Mouse (Mus musculus) CD4-positive, CD25-positive, alpha-beta regulatory T cell, adult 4 months (primary cell): ENCODE results near the gene Slf2. TPM values are rescaled to one million over a fixed set of nuclear protein-coding genes. Genes with fewer than 3 reads are reported as not detected.

Experiments
- ATAC-seq: one replicate; pipeline ENCODE4 v1.8.0; 2017
- polyA plus RNA-seq, 2 experiments: library from polyadenylated mRNA; unstranded; fragments of 100-300 nt; shearing (Covaris generic); gene quantifications; one replicate each; pipeline ENCODE4 v1.2.1; 2017

Gene Slf2
- polyA plus RNA-seq, 2 experiments from 2014 or later: 24.7 to 28.4 TPM

DNA sequence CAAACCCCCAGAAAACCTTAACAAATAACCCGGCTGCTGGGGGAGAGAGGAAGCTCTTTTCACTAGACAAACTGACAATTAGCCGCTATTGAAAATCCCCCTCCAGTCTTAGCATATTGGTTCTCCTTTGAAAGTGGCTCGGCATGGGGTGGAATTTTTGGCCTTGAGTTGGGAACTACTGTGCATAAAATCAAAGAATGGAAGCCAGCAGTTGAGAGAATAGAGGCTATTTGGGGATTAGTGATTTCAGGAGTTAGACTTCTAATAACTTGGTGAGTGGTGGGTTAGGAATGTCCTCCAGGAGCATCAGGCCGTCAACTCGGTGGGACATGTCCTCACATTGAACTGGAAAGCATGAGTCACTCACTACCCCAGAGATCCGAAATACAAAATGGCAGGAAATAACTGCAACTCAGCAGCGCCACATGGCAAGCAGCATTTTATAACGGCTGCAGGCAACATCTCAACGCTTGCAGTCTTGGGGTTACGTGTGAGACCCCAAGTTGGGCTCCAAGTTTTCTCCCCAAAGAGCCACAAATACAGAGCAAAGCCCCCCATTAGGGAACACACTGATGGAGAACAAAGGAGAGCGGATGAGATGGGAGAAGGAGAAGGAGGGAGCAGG lies 22.0 kb upstream of the Slf2 start:
- ATAC-seq: no peak

DNA sequence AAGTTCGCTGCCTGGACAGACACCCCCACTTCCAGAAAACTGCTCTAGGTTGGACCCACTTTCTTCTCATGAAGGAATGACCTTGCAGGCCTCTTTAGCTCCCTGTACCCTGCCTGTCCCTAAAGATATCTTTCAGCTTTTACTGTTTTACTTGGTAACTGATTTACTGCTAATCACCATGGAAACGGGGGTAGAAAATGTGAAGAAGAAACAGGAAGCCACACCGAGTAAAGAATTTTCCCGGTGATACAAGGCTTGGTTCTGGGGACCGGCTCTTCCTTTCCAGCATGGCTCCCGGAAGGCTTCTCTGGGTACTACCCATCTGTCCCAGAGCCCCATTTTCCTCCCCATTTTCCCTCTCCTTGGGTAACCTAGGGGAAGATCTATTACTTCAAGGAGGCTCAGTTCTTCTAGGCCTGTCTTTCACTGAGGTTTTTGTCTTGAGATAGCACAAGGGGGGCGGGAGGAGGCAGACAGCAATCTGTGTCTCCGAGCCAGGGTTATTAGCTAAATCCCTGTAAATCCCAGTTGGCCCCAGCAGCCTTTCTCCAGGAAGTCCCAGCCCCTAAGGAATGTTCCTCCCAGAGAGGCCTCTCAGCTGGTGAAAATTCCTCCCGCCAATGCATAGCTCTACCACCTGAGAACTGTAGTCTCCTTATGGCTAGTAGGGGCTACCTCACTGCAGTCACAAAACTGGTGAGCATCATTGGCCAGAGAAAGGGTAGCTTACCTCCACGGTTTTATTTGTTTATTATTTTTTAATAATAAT lies 16.3 kb upstream of the Slf2 start:
- no peak for ATAC-seq

DNA sequence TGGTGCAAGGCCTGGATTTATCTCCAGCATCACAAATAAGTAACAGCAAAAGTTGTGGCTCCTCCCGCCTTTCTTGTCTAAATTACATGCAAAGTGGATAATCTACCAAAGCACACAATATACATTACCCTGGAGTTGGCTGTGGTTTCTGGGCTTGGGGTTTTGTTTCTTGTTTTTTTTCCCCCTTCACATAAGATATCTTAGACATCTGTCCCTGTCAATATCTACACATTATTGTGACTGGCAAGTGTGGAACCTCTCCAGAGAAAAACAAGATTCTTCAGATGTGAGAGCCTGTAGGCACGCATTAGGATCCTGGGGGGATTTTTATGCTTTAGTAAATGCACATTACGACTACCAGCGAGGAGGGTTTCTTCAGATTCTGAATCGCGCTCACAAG lies 12.8 kb upstream of the Slf2 start:
- ATAC-seq: no peak

DNA sequence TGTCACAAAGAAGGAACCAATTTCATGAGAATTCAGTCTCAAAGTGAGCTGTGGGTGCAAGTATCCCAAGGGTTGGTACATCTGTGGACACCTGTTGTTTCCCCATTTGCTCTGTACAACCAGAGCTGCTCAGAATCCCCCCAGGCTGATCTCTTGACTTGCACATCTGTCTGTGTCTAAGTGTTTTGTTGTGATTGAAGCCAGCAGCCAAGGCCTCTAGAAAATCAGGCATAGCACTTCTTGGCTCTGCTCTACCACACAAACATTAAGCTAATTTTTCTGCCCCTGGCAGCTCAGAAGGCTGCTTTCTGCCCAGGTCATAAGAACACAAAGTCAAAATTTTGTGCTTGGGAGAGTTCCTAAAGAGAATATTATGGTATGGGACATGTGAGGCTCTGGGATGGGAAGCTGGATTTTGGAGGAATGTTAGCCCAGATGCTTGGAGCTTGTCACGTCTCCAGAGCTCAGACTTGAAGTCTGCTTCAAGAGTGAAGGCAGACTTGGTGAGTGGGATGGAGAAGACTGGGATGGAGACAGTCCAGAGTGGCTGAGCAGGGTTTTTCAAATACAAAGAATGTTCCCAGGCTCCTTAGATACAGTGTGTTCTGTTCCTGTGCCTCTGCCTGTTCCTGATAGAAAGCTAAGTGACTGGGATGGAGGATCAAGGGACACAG lies 9.3 kb upstream of the Slf2 start:
- no peak for ATAC-seq

DNA sequence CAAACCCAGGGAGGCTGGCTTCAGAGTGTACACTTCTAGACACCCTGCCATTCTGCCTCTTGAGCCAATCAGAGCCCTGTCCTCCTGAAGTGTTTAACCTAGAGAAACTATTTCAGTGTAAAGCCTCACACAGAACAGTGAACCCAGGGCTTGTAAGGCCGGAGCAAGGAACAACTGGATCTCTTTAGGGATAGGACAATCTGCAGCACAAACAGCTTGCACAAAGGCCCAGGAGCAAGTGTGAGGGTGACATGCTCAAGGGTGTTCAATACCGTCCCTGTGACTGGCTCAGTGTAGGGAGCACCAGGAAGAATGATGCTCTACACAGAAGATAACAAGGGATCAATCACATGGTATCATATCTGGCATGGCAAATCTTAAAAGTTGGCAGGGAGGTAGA lies 8.4 kb upstream of the Slf2 start:
- ATAC-seq: no peak

DNA sequence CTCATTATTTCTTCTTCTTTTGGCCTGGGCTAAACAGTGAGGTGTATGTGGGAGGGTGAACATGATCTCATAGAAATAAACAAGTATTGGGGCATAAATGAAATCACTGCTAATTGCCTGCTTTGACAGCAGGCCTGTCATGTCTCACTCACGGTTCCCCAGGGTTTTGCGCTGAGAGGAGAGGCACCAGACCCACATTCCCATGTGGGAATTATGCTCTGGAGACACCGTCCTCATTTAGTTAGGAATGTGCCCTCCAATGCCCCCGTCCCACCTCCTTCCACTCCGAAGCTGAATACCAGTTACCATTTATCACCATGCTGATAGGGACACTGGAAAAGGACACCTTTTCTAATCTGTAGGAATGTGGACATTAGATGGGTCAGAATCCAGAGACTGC lies 6.3 kb upstream of the Slf2 start:
- ATAC-seq: no peak

DNA sequence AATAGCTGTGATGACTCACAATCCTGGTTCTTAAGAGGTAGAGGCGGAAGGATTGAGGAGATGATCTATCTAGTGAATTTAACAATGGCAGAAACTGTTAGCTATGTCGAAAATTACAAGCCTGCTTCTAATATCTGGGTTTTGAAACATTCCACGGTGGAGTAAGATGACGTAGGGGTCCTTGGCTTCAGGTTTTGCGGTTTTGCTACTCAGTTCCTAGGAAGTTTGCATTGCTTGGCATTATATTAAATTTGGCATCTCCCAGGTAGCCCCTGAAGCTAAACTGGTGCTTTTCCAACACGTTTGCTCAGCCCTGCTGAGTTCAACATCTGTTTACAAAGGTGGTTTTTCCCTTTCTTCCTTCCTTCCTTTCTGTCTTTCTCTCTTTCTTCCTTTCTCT lies 4.2 kb upstream of the Slf2 start:
- ATAC-seq: no peak

DNA sequence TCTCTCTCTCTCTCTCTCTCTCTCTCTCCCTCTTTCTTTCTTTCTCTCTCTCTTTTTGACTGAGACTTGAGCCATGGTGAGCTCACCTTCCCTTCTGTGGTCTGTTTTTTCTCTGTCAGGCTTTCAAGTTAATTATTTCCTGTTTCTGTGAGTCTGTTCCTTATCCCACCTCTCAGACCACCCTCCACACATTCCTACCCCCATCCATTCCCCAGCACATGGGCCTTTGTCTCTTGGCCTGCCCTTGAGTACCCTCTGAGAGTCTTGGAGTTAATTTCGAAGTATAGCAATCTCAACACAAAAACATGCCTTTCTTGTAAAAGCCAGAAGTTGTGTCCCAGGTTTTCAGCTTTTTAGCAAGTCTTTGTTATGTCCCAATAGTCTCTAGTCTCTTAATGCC lies 3.7 kb upstream of the Slf2 start:
- no peak for ATAC-seq

DNA sequence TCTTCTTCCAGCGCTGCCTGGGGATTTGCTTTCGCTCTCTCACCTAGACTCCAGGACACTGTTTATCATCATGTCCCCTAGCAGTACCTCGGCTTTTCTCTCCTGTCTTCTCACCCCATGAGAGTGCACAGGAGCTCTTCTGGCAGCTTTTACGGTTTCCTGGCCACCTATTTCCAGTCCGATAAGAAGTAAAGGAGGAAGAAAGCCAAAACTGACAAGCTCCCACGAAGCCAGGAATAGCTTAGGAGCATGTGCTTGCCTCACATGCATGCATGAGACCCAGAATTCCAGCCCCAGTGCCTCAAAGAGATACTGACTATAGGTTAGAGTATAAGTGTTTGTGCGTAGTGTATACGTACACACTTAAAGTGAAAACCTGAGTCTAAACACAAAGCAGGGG lies 2.8 kb upstream of the Slf2 start:
- ATAC-seq: no peak

DNA sequence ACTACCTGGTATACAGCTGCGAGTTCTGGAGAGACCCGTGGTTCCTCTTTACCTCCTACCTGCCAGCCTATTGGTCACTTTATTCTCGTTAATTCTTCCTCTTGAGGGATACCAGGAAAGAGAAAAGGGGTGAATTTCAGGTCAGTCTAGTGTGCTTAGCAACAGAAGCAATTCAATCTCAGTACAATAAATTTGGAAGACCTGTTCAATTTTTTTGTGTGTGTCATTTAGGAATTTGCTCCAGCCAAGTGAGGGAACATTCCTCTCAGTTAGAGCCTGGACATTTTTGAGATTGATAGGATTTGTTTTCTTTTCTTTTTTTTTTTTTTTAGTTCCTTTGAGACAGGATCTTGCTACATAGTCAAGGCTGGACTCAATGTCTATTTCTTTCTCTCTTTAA lies 1.7 kb upstream of the Slf2 start:
- ATAC-seq: no peak

DNA sequence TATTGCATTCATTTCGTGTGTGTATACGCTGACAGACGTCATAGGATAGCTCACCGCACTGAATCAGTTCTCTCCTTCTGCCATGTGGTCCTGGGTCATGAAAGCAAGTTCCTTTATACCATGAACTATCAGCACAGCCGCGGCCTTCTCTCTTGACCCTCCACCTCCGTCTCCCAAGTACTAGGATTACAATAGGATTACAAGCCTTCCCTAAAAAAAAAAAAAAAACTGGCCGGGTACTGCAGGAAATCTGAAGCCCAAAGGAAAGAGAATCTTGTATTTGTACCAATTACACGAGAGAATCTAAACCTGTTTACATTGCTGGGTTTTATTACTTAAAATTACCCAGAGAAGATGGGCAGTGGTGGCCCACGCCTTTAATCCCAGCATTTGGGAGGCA lies 1.3 kb upstream of the Slf2 start:
- ATAC-seq: no peak

DNA sequence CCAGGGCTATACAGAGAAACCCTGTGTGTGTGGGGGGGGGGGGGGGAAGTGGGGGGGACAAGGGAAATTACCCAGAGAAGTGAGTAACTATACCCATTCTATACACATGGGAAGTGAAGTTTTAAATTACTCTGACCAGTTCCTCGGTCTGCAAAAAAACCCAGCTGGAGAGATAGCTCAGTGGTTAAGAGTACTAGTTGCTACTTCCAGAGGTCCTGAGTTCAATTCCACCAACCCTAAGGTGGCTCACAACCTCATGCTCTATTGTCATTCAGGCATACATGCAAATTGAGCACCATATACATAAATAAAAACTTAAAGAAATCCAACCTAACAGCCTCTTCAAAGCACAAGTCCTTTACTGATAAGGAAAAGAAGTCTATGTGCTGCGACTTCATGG lies 829 bp upstream of the Slf2 start:
- ATAC-seq: no peak

DNA sequence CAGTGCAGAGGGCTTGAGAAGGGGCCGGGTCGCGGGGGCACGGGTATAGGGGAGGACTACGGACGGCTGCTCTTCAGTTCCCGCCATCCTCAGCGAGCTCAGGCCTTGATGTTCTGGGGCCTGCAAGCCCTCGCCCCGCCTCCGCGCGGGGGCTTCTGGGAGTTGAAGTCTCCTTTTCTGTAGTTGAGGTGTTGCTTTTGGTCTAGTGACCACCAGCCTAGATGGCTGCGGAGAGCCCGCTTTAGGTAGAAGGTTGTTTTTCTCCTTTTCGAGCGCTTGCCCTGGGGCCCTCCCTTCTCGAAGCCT lies 456 bp downstream of the Slf2 start:
- peak; percentile 67 for ATAC-seq

DNA sequence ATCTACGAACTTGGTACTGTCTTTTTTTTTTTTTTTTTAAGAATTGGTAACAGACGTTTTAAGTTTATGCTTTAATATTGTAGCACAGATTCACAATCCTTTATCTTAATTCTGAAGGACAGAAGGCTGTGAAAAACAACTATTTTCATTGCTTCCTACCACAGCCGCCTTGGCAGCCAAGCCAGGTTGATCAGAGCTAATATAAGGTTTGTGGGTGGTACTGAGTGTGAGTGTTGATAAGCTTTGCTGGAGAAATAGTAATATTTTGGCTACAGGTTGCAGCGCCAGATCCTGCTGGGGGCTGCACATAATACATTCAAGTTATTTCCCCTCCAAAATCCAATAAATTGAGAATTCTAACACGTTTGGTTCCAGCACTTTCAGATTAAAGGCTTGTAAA lies 1.1 kb downstream of the Slf2 start:
- ATAC-seq: no peak

DNA sequence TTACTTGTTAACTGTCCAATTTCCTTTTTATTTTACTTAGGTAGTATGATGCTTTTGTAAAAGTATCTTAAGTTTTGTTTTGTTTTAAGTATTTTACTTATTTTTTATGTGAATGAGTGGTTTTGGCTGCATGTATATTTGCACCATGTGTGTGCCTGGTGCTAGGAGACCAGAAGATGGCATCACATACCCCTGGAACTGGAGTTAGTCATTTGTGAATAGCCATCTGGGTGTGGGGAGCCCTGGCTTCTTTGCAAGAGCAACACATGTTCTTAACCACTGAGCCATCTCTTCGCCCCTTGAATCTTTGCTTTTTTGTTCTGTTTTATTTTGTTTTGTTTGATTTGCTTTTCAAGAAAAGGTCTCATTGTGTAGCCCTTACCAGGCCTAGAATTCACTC lies 2.2 kb downstream of the Slf2 start:
- no peak for ATAC-seq

DNA sequence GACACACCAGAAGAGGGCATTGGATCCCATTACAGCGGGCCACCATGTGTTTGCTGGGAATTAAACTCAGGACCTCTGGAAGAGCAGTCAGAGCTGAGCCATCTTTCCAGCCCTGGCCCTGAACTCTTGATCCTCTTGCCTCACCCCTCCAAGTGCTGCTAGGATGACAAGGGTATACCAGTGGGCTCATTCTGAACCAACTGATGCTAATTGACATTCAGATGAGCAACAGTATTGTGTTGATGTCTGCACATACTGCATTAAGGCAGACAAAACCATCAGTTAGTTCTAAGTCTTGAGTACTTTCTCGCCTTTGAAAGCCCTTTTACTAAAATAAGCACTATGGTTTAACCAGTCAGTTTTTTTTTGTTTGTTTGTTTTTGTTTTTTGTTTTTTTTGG lies 28.7 kb downstream of the Slf2 start:
- no peak for ATAC-seq

DNA sequence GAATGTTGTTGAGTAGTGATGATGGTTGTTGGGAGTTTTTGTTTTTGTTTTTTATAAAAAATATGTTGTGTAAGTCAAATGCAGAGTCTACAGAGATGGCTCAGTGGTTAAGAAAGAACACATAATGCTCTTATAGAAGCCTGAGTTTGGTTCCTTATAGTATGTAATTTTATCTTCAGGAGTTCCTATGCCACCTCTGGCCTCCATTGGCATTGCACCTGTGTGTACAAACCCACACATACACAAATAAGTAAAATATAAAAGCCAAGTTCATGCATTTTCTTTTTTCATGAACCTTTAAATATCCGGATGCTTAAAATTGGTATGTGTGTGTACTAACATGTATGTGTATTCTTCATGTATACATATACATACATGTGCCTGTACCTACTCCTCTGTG lies 35.0 kb downstream of the Slf2 start:
- ATAC-seq: no peak

DNA sequence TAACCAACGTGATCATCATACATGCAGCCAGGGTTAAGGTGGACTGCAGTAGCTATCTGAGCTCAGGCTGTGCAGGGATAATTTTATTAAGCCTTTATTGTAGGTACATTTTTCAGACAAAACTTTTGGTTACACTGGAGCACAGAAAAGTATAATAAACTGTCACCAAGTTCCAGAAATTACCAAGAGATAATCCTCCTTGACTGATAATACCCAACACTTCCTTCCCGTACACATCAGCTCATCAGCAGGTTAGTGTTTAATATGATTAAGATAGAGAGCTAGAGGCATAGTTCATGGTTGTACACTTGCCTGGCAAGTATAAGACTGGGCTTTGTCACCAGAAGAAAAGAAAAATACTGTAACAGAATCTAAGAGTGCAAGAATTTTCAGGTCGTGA lies 37.4 kb downstream of the Slf2 start:
- ATAC-seq: no peak

DNA sequence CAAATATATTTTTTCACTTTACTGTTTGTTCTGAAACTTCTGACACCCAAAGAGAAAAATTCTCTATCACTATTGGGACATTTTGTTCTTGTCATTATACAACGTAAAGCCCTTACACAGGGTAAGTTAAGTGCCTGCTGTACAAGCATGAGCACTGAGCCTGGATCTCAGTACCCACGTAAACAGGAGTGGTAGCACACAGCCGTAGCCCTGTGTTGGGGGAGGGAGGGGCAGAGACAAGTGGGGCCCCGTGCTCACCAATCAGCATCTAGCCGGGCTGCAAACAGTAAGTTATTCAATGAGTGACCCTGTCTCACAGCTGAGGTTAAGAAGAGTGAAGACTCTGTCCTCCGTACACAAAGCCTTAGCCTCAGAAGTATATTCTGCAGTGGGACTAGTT lies 45.7 kb downstream of the Slf2 start:
- ATAC-seq: no peak

DNA sequence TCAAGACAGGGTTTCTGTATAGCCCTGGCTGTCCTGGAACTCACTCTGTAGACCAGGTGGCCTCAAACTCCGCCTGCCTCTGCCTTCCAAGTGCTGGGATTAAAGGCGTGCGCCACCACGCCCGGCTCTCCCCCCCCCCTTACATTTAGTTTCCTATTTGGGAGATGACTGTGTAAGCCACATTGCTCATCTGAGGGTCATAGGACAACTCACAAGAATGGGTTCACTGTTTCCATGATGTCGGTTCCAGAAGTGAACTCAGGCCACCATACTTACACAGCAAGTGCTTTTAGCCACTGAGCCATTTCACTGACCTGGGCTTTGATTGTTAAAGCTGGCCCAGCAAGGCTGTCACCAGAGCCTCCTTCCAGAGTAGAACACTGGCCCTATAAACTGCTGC lies 46.2 kb downstream of the Slf2 start:
- no peak for ATAC-seq

DNA sequence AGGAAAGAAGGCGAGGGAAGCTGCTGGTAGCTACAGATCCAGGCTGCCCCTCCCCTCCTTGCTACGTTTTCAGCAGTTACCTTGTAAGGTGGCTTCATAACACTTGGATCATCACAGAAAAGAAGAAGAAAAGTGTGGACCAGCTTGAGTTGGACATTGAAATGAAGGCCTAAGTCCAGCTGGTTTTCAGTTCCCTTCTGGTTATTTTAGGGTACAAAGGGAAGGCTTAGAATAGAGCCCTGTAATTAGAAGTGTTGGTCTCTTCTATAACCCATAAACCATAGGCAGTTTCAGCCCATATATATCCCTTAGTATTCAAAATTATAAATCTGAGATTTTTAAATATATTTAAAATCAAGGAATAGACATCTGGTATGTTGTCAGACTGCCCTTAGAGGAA lies 49.8 kb downstream of the Slf2 start:
- ATAC-seq: no peak

DNA sequence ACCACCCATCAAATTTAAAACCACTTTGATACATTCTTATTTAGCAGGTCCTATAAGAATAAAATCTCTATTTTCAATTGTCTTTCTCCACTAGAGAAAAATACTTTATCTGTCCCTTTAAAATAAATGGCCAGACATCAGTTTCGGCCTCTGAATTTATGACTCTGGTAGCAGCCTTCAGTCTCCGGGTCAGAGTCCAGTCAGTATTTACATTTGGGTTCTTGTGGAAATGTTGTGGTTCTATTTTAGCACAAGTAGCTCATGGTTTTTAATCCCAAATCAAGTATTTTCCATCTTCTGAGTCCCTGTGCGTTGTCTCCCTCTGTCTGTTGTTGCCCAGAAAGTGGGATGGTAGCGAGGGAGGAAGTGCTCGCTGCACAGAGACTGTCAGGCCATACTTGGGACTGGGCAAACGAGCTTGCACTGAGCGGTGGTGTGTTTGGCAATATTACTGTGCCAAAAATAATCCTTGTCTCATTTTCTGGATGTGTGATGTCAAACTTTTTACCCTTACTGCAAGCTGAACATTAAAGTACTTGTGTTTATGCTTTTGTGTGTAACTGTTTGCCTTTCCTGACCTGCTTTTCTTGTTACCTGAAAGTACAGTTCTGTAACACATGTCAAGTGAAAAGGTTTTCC lies 51.6 kb downstream of the Slf2 start:
- no peak for ATAC-seq

DNA sequence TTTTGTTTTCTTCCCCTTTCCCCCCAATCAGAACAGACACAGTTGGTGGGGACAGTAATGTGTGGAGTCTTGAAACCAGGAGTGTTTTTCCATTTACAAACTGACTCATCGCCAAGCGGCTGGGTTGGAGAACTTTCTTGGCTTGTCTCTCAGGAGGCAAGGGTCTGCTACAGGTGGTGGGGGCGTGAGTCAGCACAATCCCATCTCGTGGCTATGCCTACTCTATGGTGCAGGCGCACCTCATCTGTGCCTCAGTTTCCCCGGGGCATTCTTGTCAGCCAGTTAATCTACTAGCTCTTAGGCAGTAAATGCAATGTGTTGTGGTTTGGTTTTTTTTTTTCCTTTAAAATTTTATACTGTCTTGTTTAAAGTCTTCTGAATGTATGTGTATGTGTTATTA lies 52.4 kb downstream of the Slf2 start:
- ATAC-seq: no peak

DNA sequence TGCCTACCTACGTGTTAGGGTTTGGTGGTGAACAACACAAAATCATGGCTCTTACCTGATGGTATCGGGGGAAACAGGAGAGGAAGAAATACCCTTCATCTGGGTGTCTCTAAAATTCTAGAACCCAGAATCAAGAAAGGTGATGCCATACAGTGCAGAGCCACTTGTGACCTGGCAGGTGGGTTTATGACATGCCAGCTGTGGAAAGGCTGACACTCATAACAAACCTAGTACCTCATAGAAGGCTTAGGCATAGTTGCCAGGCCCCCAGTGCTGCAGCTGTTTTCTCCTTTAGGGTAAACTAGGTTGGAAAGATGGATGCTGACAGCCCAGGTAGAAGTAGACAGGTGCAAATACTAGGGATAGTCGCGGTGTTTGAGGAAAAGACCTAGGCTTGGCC lies 53.5 kb downstream of the Slf2 start:
- no peak for ATAC-seq
